ENCODE assay signal across 25 mouse cellular contexts in the genomic region with DNA sequence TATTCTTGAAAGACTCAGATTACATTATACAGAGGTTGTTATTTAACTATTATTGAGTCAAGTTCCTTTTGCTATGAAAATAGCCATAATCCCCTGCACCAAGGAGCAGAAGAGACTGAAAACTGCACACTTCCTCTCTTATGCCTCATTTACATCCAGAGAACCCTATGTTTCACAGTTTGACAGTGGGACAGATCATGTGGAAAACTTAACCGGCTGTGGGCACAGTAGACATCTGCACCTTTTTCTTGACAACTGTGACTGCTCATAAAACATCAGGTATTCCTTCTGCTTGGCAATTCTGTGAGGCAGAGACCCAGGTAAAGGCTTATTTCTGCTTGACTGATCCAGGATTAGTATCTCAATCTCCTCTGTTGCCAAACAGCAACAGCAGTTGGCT. TPM values are rescaled to one million over a fixed set of nuclear protein-coding genes. Genes with fewer than 3 reads are reported as not detected.
DNase-seq lines count a peak whose midpoint lies in the region; ATAC-seq and TF ChIP-seq lines count a peak whose summit lies in the region.
"Had no signal": no experiment of that assay in that cellular context is flagged by ENCODE, and none has a peak within 500 bp of the region (broad histone marks: within the 10 kb centered on the region; RNA-seq: fewer than 3 reads in every experiment).

No protein-coding gene starts in this region.

- no peaks in the 10 kb centered on the region for H3K27me3 ChIP-seq in forebrain, embryonic 16.5 days (replicated peaks; ENCODE audit: control insufficient read depth, insufficient read depth, low read length)
- no peaks in the 10 kb centered on the region for H3K27me3 ChIP-seq in forebrain, embryonic 11.5 days (ENCODE audit: control insufficient read depth, insufficient read depth, low read length)
- no peaks in the 10 kb centered on the region for H3K27me3 ChIP-seq in hindbrain, postnatal 0 days (ENCODE audit: insufficient read depth, low read length)
- H3K27me3 ChIP-seq in hindbrain, embryonic 13.5 days = no peaks in the 10 kb centered on the region
- no peaks in the 10 kb centered on the region for H3K27me3 ChIP-seq in CH12.LX (replicated peaks)
- H3K27me3 ChIP-seq in stomach, postnatal 0 days (ENCODE audit: control insufficient read depth, insufficient read depth, low read length) = no peaks in the 10 kb centered on the region
- H3K27me3 ChIP-seq: heart, embryonic 12.5 days; heart, embryonic 15.5 days; hindbrain, embryonic 15.5 days had no signal

- H3K4me3 ChIP-seq in forebrain, embryonic 16.5 days (replicated peaks; ENCODE audit: low read length) = no peak overlapping the region
- no peak overlapping the region for H3K4me3 ChIP-seq in forebrain, embryonic 11.5 days (ENCODE audit: low read depth, low read length)
- no peak overlapping the region for H3K4me3 ChIP-seq in hindbrain, postnatal 0 days (ENCODE audit: low read length)
- no peak overlapping the region for H3K4me3 ChIP-seq in hindbrain, embryonic 13.5 days
- no peak overlapping the region for H3K4me3 ChIP-seq in CH12.LX (replicated peaks in 1 of 3; ENCODE audit: low read depth in 2 of 3, low read length in 2 of 3, poor library complexity in 1 of 3)
- H3K4me3 ChIP-seq in stomach, postnatal 0 days (ENCODE audit: low read depth, low read length) = no peak overlapping the region
- H3K4me3 ChIP-seq: heart, embryonic 12.5 days; heart, embryonic 15.5 days; hindbrain, embryonic 10.5 days; hindbrain, embryonic 15.5 days had no signal

- no peak overlapping the region for H3K4me2 ChIP-seq in forebrain, embryonic 16.5 days (ENCODE audit: low read length)
- no peak overlapping the region for H3K4me2 ChIP-seq in forebrain, embryonic 11.5 days (ENCODE audit: low read depth, low read length, severe bottlenecking)
- no peak overlapping the region for H3K4me2 ChIP-seq in hindbrain, postnatal 0 days (ENCODE audit: low read depth, low read length)
- H3K4me2 ChIP-seq in hindbrain, embryonic 13.5 days = no peak overlapping the region
- H3K4me2 ChIP-seq in CH12.LX (ENCODE audit: insufficient read depth, low read depth, poor library complexity, severe bottlenecking) = no peak overlapping the region
- no peak overlapping the region for H3K4me2 ChIP-seq in stomach, postnatal 0 days (replicated peaks; ENCODE audit: low read depth)
- H3K4me2 ChIP-seq: heart, embryonic 12.5 days; heart, embryonic 15.5 days; hindbrain, embryonic 15.5 days had no signal

- no peak for TF ChIP-seq RAD21 in CH12.LX (IDR thresholded peaks at IDR 0.05; ENCODE audit: low read depth, low read length)

- WGBS in forebrain, embryonic 16.5 days = 50% methylated on average over 1 of the region's 1 CpGs
- 74% methylated on average over 1 of the region's 1 CpGs for WGBS in forebrain, embryonic 11.5 days
- WGBS in hindbrain, postnatal 0 days = 70% methylated on average over 1 of the region's 1 CpGs
- 82% methylated on average over 1 of the region's 1 CpGs for WGBS in hindbrain, embryonic 13.5 days
- WGBS in stomach, postnatal 0 days = 84% methylated on average over 1 of the region's 1 CpGs

- H3K79me2 ChIP-seq in CH12.LX (replicated peaks; ENCODE audit: control insufficient read depth, extremely low read depth, insufficient read depth, poor library complexity, severe bottlenecking) = no peaks in the 10 kb centered on the region

- H3K36me3 ChIP-seq in forebrain, embryonic 16.5 days (ENCODE audit: control insufficient read depth, insufficient read depth) = no peaks in the 10 kb centered on the region
- H3K36me3 ChIP-seq in forebrain, embryonic 11.5 days (ENCODE audit: control insufficient read depth, insufficient read depth, low read length) = no peaks in the 10 kb centered on the region
- no peaks in the 10 kb centered on the region for H3K36me3 ChIP-seq in hindbrain, postnatal 0 days (ENCODE audit: insufficient read depth, low read length)
- no peaks in the 10 kb centered on the region for H3K36me3 ChIP-seq in hindbrain, embryonic 13.5 days
- H3K36me3 ChIP-seq in CH12.LX (replicated peaks in 1 of 2; ENCODE audit: control insufficient read depth in 1 of 2, insufficient read depth in 1 of 2, low read length in 1 of 2) = no peaks in the 10 kb centered on the region
- H3K36me3 ChIP-seq in stomach, postnatal 0 days (ENCODE audit: control insufficient read depth, insufficient read depth, low read length) = no peaks in the 10 kb centered on the region
- H3K36me3 ChIP-seq: heart, embryonic 12.5 days; heart, embryonic 15.5 days; hindbrain, embryonic 10.5 days; hindbrain, embryonic 15.5 days had no signal

- H3K4me1 ChIP-seq in forebrain, embryonic 16.5 days (replicated peaks; ENCODE audit: control insufficient read depth, insufficient read depth, low read length) = no peaks in the 10 kb centered on the region
- H3K4me1 ChIP-seq in forebrain, embryonic 11.5 days (replicated peaks; ENCODE audit: control insufficient read depth, insufficient read depth, low read length) = no peaks in the 10 kb centered on the region
- H3K4me1 ChIP-seq in hindbrain, postnatal 0 days (ENCODE audit: insufficient read depth, low read length) = no peaks in the 10 kb centered on the region
- no peaks in the 10 kb centered on the region for H3K4me1 ChIP-seq in hindbrain, embryonic 13.5 days (replicated peaks)
- peaks cover 3 to 15% of the 10 kb centered on the region in 2 experiments; a peak in 3 of 4 replicates for H3K4me1 ChIP-seq in CH12.LX (ENCODE audit: control insufficient read depth in 1 of 2, insufficient read depth in 2 of 2)
- H3K4me1 ChIP-seq in stomach, postnatal 0 days (replicated peaks; ENCODE audit: control insufficient read depth, insufficient read depth) = no peaks in the 10 kb centered on the region
- H3K4me1 ChIP-seq: heart, embryonic 12.5 days; heart, embryonic 15.5 days; hindbrain, embryonic 10.5 days; hindbrain, embryonic 15.5 days had no signal

- DNase-seq in cerebellum, postnatal 14 days = peak; percentile 12 to 27
- no peak for DNase-seq in cerebellum, adult 18-20 months
- no peak for DNase-seq in forebrain, embryonic 11.5 days (ENCODE audit: low spot score)
- DNase-seq in hindbrain, postnatal 0 days (ENCODE audit: low spot score) = peak; percentile 41
- DNase-seq in CH12.LX (ENCODE audit: extremely low read depth) = peak; percentile 29
- no peak for DNase-seq in stomach, postnatal 0 days (ENCODE audit: low spot score)
- DNase-seq: adrenal gland, adult 2 months; adrenal gland, postnatal 14 days; B cell, adult 2 months; cerebellum, adult 2 months; cerebellum, adult 9-11 months; gastrocnemius, postnatal 25 days; heart, adult 18-20 months; heart, postnatal 10 days; heart, postnatal 36 days; kidney, adult 18-20 months; kidney, adult 9 months had no signal

- H3K9me3 ChIP-seq in forebrain, embryonic 16.5 days (ENCODE audit: control insufficient read depth, low read length) = no peaks in the 10 kb centered on the region
- no peaks in the 10 kb centered on the region for H3K9me3 ChIP-seq in forebrain, embryonic 11.5 days (ENCODE audit: control insufficient read depth, low read length)
- no peaks in the 10 kb centered on the region for H3K9me3 ChIP-seq in hindbrain, postnatal 0 days (ENCODE audit: low read length)
- H3K9me3 ChIP-seq in hindbrain, embryonic 13.5 days = no peaks in the 10 kb centered on the region
- no peaks in the 10 kb centered on the region for H3K9me3 ChIP-seq in CH12.LX (replicated peaks; ENCODE audit: low read length)
- no peaks in the 10 kb centered on the region for H3K9me3 ChIP-seq in stomach, postnatal 0 days (ENCODE audit: control insufficient read depth, low read length)
- H3K9me3 ChIP-seq: heart, embryonic 12.5 days; heart, embryonic 15.5 days; hindbrain, embryonic 10.5 days; hindbrain, embryonic 15.5 days had no signal

- dilution Hi-C loops in CH12.LX (cut with MboI; ENCODE audit: extremely low pct_ligation_motif_present, extremely low pct_unique_long_range_greater_than_20kb, low sequenced_read_pairs) = no loop called here

- H3K27ac ChIP-seq in forebrain, embryonic 16.5 days (ENCODE audit: low read length) = no peak overlapping the region
- no peak overlapping the region for H3K27ac ChIP-seq in forebrain, embryonic 11.5 days (ENCODE audit: low read depth, low read length)
- no peak overlapping the region for H3K27ac ChIP-seq in hindbrain, postnatal 0 days
- H3K27ac ChIP-seq in hindbrain, embryonic 13.5 days = no peak overlapping the region
- H3K27ac ChIP-seq in CH12.LX (ENCODE audit: insufficient read depth, low read depth) = no peak overlapping the region
- H3K27ac ChIP-seq in stomach, postnatal 0 days (replicated peaks) = no peak overlapping the region
- H3K27ac ChIP-seq: heart, embryonic 15.5 days; hindbrain, embryonic 10.5 days; hindbrain, embryonic 15.5 days had no signal

- TF ChIP-seq EP300 in CH12.LX (IDR thresholded peaks at IDR 0.05; ENCODE audit: low read length) = peak; percentile 58
- TF ChIP-seq EP300 in stomach, postnatal 0 days (optimal IDR thresholded peaks at IDR 0.05) = no peak

- no peak overlapping the region for H3K9ac ChIP-seq in forebrain, embryonic 16.5 days (replicated peaks; ENCODE audit: low read depth, low read length)
- H3K9ac ChIP-seq in forebrain, embryonic 11.5 days (ENCODE audit: low read length) = no peak overlapping the region
- no peak overlapping the region for H3K9ac ChIP-seq in hindbrain, postnatal 0 days (replicated peaks; ENCODE audit: low read length)
- H3K9ac ChIP-seq in hindbrain, embryonic 13.5 days = no peak overlapping the region
- H3K9ac ChIP-seq in CH12.LX (ENCODE audit: insufficient read depth, low read depth) = no peak overlapping the region
- H3K9ac ChIP-seq in stomach, postnatal 0 days (ENCODE audit: low read length) = no peak overlapping the region
- H3K9ac ChIP-seq: heart, embryonic 12.5 days; heart, embryonic 15.5 days; hindbrain, embryonic 15.5 days had no signal

- TF ChIP-seq CTCF in hindbrain, postnatal 0 days (IDR thresholded peaks at IDR 0.05; ENCODE audit: low read depth) = no peak
- no peak for TF ChIP-seq CTCF in CH12.LX (conservative IDR thresholded peaks at IDR 0.05 in 1 of 2, IDR thresholded peaks at IDR 0.05 in 1 of 2; ENCODE audit: low read depth in 2 of 2, low read length in 2 of 2)
- no peak for TF ChIP-seq CTCF in stomach, postnatal 0 days (IDR thresholded peaks at IDR 0.05; ENCODE audit: low read depth)

- TF ChIP-seq POLR2A in CH12.LX (IDR thresholded peaks at IDR 0.05; ENCODE audit: low read depth, low read length) = no peak

- ATAC-seq in forebrain, embryonic 16.5 days = peak; percentile 28; the same call in 1 of the 2 replicates
- no peak for ATAC-seq in forebrain, embryonic 11.5 days (replicated peaks; ENCODE audit: low FRiP score)
- no peak for ATAC-seq in hindbrain, postnatal 0 days
- ATAC-seq in hindbrain, embryonic 13.5 days (ENCODE audit: low FRiP score) = no peak
- ATAC-seq in stomach, postnatal 0 days (ENCODE audit: low FRiP score, low TSS enrichment) = no peak
- ATAC-seq: inflammation-experienced regulatory T-cells, adult 6 months; intestine, embryonic 16.5 days had no signal

- in situ Hi-C loops in CH12.LX (cut with MboI; ENCODE audit: low pct_ligation_motif_present, low pct_unique_long_range_greater_than_20kb, low sequenced_read_pairs) = no loop called here

RNA-seq across cellular contexts. Expression of gene Commd8, which starts 28.4 kb away (rescaled TPM):
- polyA plus RNA-seq in forebrain, embryonic 16.5 days (2015; fragmentation: Nextera tagmentation; extraction: Ambion mirVana) = 146 and 163 TPM in 2 replicates
- 146 and 170 TPM in 2 replicates for polyA plus RNA-seq in forebrain, embryonic 11.5 days (2014; fragmentation: Nextera tagmentation; extraction: Ambion mirVana)
- total RNA-seq in hindbrain, postnatal 0 days (2014; rRNA removed) = 22.4 and 22.8 TPM in 2 replicates
- 149 and 166 TPM in 2 replicates for polyA plus RNA-seq in hindbrain, postnatal 0 days (2015; fragmentation: Nextera tagmentation; extraction: Ambion mirVana)
- 152 and 161 TPM in 2 replicates for polyA plus RNA-seq in hindbrain, embryonic 13.5 days (2015; fragmentation: Nextera tagmentation; extraction: Ambion mirVana)
- total RNA-seq in CH12.LX (2012; rRNA removed) (38.5 and 51.2 TPM in 2 replicates), CH12.LX (2014; rRNA removed) (106 and 134 TPM in 2 replicates)
- polyA plus RNA-seq in CH12.LX (2012; ENCODE audit: insufficient read length, low read depth) = 47.4 and 71.2 TPM in 2 replicates
- 117 and 118 TPM in 2 replicates for polyA plus RNA-seq in stomach, postnatal 0 days (2015; fragmentation: Nextera tagmentation; extraction: Ambion mirVana)

Comparison
In these comparisons a context has a peak if more than half of its experiments do, and no peak if none do; other contexts are left out.
1. DNase-seq: peak in cerebellum, postnatal 14 days (2 of 2), hindbrain, postnatal 0 days (single experiment) and CH12.LX (single experiment); none in cerebellum, adult 18-20 months (0 of 2), forebrain, embryonic 11.5 days (single experiment) and stomach, postnatal 0 days (single experiment).